Mouse (Mus musculus) midbrain, embryonic 16.5 days (tissue): ENCODE measurements around the gene Kif14. TPM values are rescaled to one million over a fixed set of nuclear protein-coding genes. Genes with fewer than 3 reads are reported as not detected.
"Not testable (repeated sequence)": the region's sequence is repeated elsewhere in the genome, so short reads cannot be mapped to it uniquely, and the experiment has no call there.

Experiments used
- ATAC-seq: fragments of 200-750 bp; cut with Nextera tagmentation; 2 replicates; pipeline ENCODE4 v1.8.0; 2017; ENCODE audit warnings: moderate TSS enrichment
- H3K27ac ChIP-seq: fragments of 300-500 bp; sonication (generic); 2 replicates; pipeline ENCODE4 v1.5.1; 2014; ENCODE audit warnings: mild to moderate bottlenecking, low read length, mixed read lengths
- H3K27me3 ChIP-seq: fragments of 300-500 bp; sonication (generic); 2 replicates; pipeline ENCODE4 v1.6.1; 2014; ENCODE audit warnings: low read depth, low read length, mixed read lengths; ENCODE audit not compliant: control insufficient read depth, insufficient read depth
- H3K36me3 ChIP-seq: fragments of 300-500 bp; sonication (generic); 2 replicates; pipeline ENCODE4 v1.6.1; 2014; ENCODE audit warnings: mild to moderate bottlenecking, low read length, moderate library complexity, mixed read lengths; ENCODE audit not compliant: control insufficient read depth, insufficient read depth
- H3K4me1 ChIP-seq: fragments of 300-500 bp; sonication (generic); 2 replicates; pipeline ENCODE4 v1.6.1; 2014; ENCODE audit warnings: mild to moderate bottlenecking, low read length, mixed read lengths; ENCODE audit not compliant: control insufficient read depth, insufficient read depth
- H3K4me2 ChIP-seq: fragments of 300-500 bp; sonication (generic); 2 replicates; pipeline ENCODE4 v1.6.1; 2014; ENCODE audit warnings: mild to moderate bottlenecking, low read length, mixed read lengths
- H3K4me3 ChIP-seq: fragments of 300-500 bp; sonication (generic); 2 replicates; pipeline ENCODE4 v1.5.1; 2014; ENCODE audit warnings: low read depth, mild to moderate bottlenecking, low read length, moderate library complexity, mixed read lengths
- H3K9ac ChIP-seq: fragments of 300-500 bp; sonication (generic); 2 replicates; pipeline ENCODE4 v1.6.1; 2014; ENCODE audit warnings: low read depth, low read length, mixed read lengths
- H3K9me3 ChIP-seq: fragments of 300-500 bp; sonication (generic); replicated peaks from 2 replicates; pipeline ENCODE4 v1.6.1; 2014; ENCODE audit warnings: mild to moderate bottlenecking, low read length, mixed read lengths; ENCODE audit not compliant: control insufficient read depth, poor library complexity, severe bottlenecking
- WGBS: fragments of 180-500 bp; shearing (Covaris S2); extraction: QIAGEN DNeasy Blood & Tissue Kit; methylation state at CpG from one replicate; pipeline ENCODE4 v1.1.7; 2014; 5-methylcytosine and 5-hydroxymethylcytosine counted together
- polyA plus RNA-seq: library from polyadenylated mRNA; unstranded; fragments of >200 nt; fragmentation: Nextera tagmentation; extraction: Ambion mirVana; gene quantifications from 2 replicates; pipeline ENCODE4 v1.2.1, GENCODE M21; 2015

Gene Kif14
- polyA plus RNA-seq, 1 experiment from 2014 or later = 0.54 TPM

GRCm38 (mm10) chr1:136462443-136462842, 3.7 kb upstream of the Kif14 start:
- 56% methylated on average over 10 of the region's 10 CpGs for WGBS
- no peaks in the 10 kb centered on the region for H3K9me3 ChIP-seq
- no peaks in the 10 kb centered on the region for H3K36me3 ChIP-seq
- no peak overlapping the region for H3K4me3 ChIP-seq
- H3K27ac ChIP-seq = no peak overlapping the region
- H3K27me3 ChIP-seq = no peaks in the 10 kb centered on the region
- no peak overlapping the region for H3K4me2 ChIP-seq
- ATAC-seq = no peak
- no peak overlapping the region for H3K9ac ChIP-seq
- peaks cover 5% of the 10 kb centered on the region for H3K4me1 ChIP-seq

- Histone ChIP-seq H3K9ac (no peak overlapping the region), H3K36me3 (no peaks in the 10 kb centered on the region), H3K27me3 (no peaks in the 10 kb centered on the region), H3K27ac (no peak overlapping the region), H3K4me1 (peaks cover 5% of the 10 kb centered on the region), H3K4me2 (no peak overlapping the region), H3K4me3 (no peak overlapping the region), H3K9me3 (no peaks in the 10 kb centered on the region)
- ATAC-seq = no peak
These were observed 975 bp upstream of the Kif14 start for GRCm38 (mm10) chr1:136465168-136465567.

GRCm38 (mm10) chr1:136469408-136469807, 3.3 kb downstream of the Kif14 start:
- Histone ChIP-seq H3K4me1 (peaks cover 5% of the 10 kb centered on the region), H3K27ac (no peak overlapping the region)
- ATAC-seq = no peak

GRCm38 (mm10) chr1:136470471-136470870, 4.3 kb downstream of the Kif14 start:
- no peaks in the 10 kb centered on the region for H3K27me3 ChIP-seq
- no peak for ATAC-seq
- H3K4me3 ChIP-seq = no peak overlapping the region
- H3K27ac ChIP-seq = no peak overlapping the region
- peaks cover 5% of the 10 kb centered on the region for H3K4me1 ChIP-seq
- no peaks in the 10 kb centered on the region for H3K36me3 ChIP-seq
- WGBS = 15% methylated on average over 6 of the region's 6 CpGs
- no peak overlapping the region for H3K9ac ChIP-seq
- H3K4me2 ChIP-seq = no peak overlapping the region
- no peaks in the 10 kb centered on the region for H3K9me3 ChIP-seq

More at GRCm38 (mm10) chr1:136469408-136469807, 3.3 kb downstream of the Kif14 start:
- no peaks in the 10 kb centered on the region for H3K9me3 ChIP-seq
- H3K4me3 ChIP-seq = no peak overlapping the region
- H3K4me2 ChIP-seq = no peak overlapping the region
- H3K27me3 ChIP-seq = no peaks in the 10 kb centered on the region
- WGBS = 96% methylated on average over 4 of the region's 4 CpGs
- H3K36me3 ChIP-seq = no peaks in the 10 kb centered on the region
- peak overlapping the region; percentile 14; the same call in 1 of the 2 replicates for H3K9ac ChIP-seq

GRCm38 (mm10) chr1:136491681-136492080, 25.5 kb downstream of the Kif14 start:
- H3K4me3 ChIP-seq = no peak overlapping the region
- ATAC-seq = no peak
- no peaks in the 10 kb centered on the region for H3K27me3 ChIP-seq
- H3K36me3 ChIP-seq = no peaks in the 10 kb centered on the region
- H3K4me2 ChIP-seq = no peak overlapping the region
- no peaks in the 10 kb centered on the region for H3K4me1 ChIP-seq
- no peaks in the 10 kb centered on the region for H3K9me3 ChIP-seq
- no peak overlapping the region for H3K27ac ChIP-seq
- no peak overlapping the region for H3K9ac ChIP-seq
- WGBS = 89% methylated on average over 5 of the region's 5 CpGs

GRCm38 (mm10) chr1:136492232-136492631, 26.1 kb downstream of the Kif14 start:
- WGBS = 92% methylated on average over 2 of the region's 2 CpGs
- Histone ChIP-seq H3K4me2 (no peak overlapping the region), H3K27ac (no peak overlapping the region), H3K27me3 (no peaks in the 10 kb centered on the region), H3K9me3 (no peaks in the 10 kb centered on the region), H3K36me3 (no peaks in the 10 kb centered on the region), H3K9ac (no peak overlapping the region), H3K4me3 (no peak overlapping the region), H3K4me1 (no peaks in the 10 kb centered on the region)
- ATAC-seq = no peak

- Histone ChIP-seq H3K4me1 (no peaks in the 10 kb centered on the region), H3K9me3 (no peaks in the 10 kb centered on the region), H3K4me3 (no peak overlapping the region), H3K9ac (no peak overlapping the region), H3K27me3 (no peaks in the 10 kb centered on the region), H3K36me3 (no peaks in the 10 kb centered on the region), H3K27ac (no peak overlapping the region), H3K4me2 (no peak overlapping the region)
- ATAC-seq = no peak
- 89% methylated on average over 13 of the region's 13 CpGs for WGBS
These were observed 33.2 kb downstream of the Kif14 start for GRCm38 (mm10) chr1:136499317-136499716.

- Histone ChIP-seq H3K27me3 (no peaks in the 10 kb centered on the region), H3K4me3 (no peak overlapping the region), H3K9ac (no peak overlapping the region), H3K4me1 (no peaks in the 10 kb centered on the region), H3K27ac (no peak overlapping the region), H3K36me3 (no peaks in the 10 kb centered on the region), H3K4me2 (no peak overlapping the region), H3K9me3 (no peaks in the 10 kb centered on the region)
- no peak for ATAC-seq
- WGBS = 97% methylated on average over 8 of the region's 8 CpGs
These were observed 36.8 kb downstream of the Kif14 start for GRCm38 (mm10) chr1:136502936-136503335.

GRCm38 (mm10) chr1:136506255-136506654, 40.1 kb downstream of the Kif14 start:
- not testable (repeated sequence) for H3K9me3 ChIP-seq, ATAC-seq
- WGBS = 91% methylated on average over 10 of the region's 10 CpGs

More at GRCm38 (mm10) chr1:136506255-136506654, 40.1 kb downstream of the Kif14 start:
- not testable (repeated sequence) for H3K9ac ChIP-seq, H3K4me1 ChIP-seq, H3K27me3 ChIP-seq, H3K4me3 ChIP-seq, H3K4me2 ChIP-seq, H3K27ac ChIP-seq, H3K36me3 ChIP-seq
